Mouse (Mus musculus) heart, embryonic 10.5 days (tissue): ENCODE measurements around the gene Bbs9. TPM values are rescaled to one million over a fixed set of nuclear protein-coding genes. Genes with fewer than 3 reads are reported as not detected.
A peak's percentile ranks its signal among the peaks of the same experiment; 100 is the strongest.

Experiments used
- DNase-seq: peaks from one replicate; pipeline ENCODE4 v3.0.0-alpha.2; 2017; ENCODE audit warnings: low spot score
- H3K27ac ChIP-seq: fragments of 300-500 bp; sonication (generic); 2 replicates; pipeline ENCODE4 v1.5.1; 2016; ENCODE audit warnings: mild to moderate bottlenecking
- H3K27me3 ChIP-seq: fragments of 300-500 bp; sonication (generic); 2 replicates; pipeline ENCODE4 v1.6.1; 2016; ENCODE audit warnings: mild to moderate bottlenecking; ENCODE audit not compliant: poor library complexity, insufficient read depth, severe bottlenecking
- H3K36me3 ChIP-seq: fragments of 300-500 bp; sonication (generic); 2 replicates; pipeline ENCODE4 v1.6.1; 2016; ENCODE audit warnings: mild to moderate bottlenecking, moderate library complexity
- H3K4me1 ChIP-seq: fragments of 300-500 bp; sonication (generic); 2 replicates; pipeline ENCODE4 v1.6.1; 2016; ENCODE audit warnings: mild to moderate bottlenecking
- H3K4me3 ChIP-seq: fragments of 300-500 bp; sonication (generic); 2 replicates; pipeline ENCODE4 v1.5.1; 2016; ENCODE audit warnings: mild to moderate bottlenecking, moderate library complexity
- H3K9me3 ChIP-seq: fragments of 300-500 bp; sonication (generic); 2 replicates; pipeline ENCODE4 v1.6.1; 2016; ENCODE audit warnings: mild to moderate bottlenecking, moderate library complexity
- WGBS: fragments of 180-500 bp; shearing (Covaris S2); methylation state at CpG from one replicate; pipeline ENCODE4 v1.1.7; 2016; 5-methylcytosine and 5-hydroxymethylcytosine counted together
- polyA plus RNA-seq: library from polyadenylated mRNA; unstranded; fragments of >200 nt; fragmentation: Nextera tagmentation; extraction: Ambion mirVana; gene quantifications from 2 replicates; pipeline ENCODE4 v1.2.1, GENCODE M21; 2016

Bbs9 gene
- 6.7 and 7.2 TPM in 2 replicates for polyA plus RNA-seq

DNA sequence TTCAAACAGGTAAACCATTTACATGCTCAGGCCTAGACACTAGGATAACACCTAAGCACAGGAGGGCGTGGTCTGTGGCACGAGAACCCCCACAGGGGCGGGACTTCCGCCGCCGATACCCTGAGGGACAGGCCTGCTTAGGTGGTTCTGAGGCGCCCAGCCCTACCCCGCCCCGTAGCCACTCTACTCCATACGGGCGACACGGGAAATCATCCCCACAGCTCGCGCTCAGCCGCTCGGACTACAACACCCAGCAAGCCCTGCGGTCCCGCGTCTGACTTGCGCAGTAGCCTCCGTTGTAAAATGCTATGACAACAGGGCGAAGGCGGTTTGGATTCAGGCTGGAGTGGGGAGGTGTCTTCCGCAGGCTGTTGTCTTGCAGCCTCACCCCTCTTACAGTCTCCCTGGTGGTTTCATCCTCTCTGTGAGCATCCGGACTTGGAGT lies at the start of gene Bbs9:
TSS of gene Bbs9 (plus strand) at position 292 of the 445 bp plus-strand sequence.
- Histone ChIP-seq H3K27ac (peak within 1 kb of the TSS; percentile 76), H3K36me3 (no peaks in the 10 kb centered on the region), H3K4me1 (peaks cover 7% of the 10 kb centered on the region), H3K4me3 (peak within 1 kb of the TSS; percentile 77), H3K27me3 (no peaks in the 10 kb centered on the region), H3K9me3 (no peaks in the 10 kb centered on the region)
- under 1% methylated on average over 25 of the region's 25 CpGs for WGBS
- DNase-seq, result peak; percentile 99

DNA sequence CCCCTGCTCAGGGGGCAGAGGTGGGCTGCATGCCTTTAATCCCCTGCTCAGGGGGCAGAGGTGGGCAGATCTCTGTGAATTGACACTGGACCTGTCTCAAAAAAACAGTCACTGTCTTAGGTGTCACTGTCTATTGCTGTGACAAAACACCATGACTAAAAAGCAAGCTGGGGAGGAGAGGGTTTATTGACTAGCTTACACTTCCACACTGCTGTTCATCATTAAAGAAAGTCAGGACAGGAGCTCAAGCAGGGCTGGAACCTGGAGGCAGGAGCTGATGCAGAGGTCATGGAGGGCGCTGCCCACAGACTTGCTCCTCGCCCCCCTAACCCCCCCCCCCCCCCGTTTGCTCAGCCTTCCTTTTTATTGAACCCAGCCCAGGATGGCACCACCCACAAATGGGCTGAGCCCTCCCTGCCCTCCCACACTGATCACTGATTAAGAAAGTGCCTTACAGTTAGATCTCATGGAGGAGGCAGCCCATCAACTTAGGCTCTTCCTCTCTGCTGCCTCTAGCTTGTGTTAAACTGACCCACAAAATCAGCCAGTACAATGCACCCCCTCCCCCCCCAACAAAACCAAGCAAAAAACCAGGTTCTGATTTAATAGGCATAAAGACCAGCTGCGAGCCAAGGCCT lies 47.4 kb upstream of the Bbs9 start:
- 42% methylated on average over 3 of the region's 4 CpGs for WGBS
- Histone ChIP-seq H3K27ac (no peak overlapping the region), H3K9me3 (no peaks in the 10 kb centered on the region), H3K4me3 (no peak overlapping the region), H3K4me1 (peaks cover 21% of the 10 kb centered on the region), H3K36me3 (peaks cover 3% of the 10 kb centered on the region; the same call in 1 of the 2 replicates), H3K27me3 (no peaks in the 10 kb centered on the region)
- no peak for DNase-seq

DNA sequence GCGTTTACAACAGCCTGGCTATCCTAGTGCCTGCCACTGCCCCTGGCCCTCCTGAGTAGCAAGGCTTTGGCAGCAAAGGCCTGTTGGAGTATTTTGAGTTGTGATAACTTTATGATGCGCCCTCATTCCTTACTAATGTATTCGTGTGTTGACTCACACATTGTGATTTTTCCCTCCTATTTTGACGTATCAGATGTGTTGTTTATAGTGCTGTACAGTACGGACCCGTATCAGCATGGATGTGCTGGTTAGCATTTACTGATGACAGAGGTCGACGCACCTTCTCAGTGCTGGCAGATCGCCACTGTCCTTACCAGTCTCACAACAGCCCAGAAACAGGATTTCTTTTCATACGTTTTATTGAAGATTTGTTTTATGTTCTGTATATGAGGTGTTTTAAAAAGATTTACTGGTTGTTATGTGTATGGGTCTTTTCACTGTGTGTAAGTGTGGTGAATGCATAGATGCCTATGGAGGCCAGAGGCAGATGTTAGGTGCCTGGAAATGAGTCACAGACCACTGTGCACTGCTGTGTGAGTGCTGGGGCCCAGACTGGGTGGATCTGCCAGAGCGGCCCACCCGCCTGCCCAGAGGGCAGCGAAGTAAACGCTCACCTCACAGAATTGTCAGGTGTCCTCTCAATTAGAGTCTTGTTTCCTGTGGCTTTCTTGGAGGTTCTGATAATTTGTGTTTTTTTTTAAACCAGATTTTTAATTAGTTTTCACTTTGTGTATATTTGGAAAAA lies 46.7 kb upstream of the Bbs9 start:
- 84% methylated on average over 14 of the region's 14 CpGs for WGBS
- no peak overlapping the region for H3K4me3 ChIP-seq

DNA sequence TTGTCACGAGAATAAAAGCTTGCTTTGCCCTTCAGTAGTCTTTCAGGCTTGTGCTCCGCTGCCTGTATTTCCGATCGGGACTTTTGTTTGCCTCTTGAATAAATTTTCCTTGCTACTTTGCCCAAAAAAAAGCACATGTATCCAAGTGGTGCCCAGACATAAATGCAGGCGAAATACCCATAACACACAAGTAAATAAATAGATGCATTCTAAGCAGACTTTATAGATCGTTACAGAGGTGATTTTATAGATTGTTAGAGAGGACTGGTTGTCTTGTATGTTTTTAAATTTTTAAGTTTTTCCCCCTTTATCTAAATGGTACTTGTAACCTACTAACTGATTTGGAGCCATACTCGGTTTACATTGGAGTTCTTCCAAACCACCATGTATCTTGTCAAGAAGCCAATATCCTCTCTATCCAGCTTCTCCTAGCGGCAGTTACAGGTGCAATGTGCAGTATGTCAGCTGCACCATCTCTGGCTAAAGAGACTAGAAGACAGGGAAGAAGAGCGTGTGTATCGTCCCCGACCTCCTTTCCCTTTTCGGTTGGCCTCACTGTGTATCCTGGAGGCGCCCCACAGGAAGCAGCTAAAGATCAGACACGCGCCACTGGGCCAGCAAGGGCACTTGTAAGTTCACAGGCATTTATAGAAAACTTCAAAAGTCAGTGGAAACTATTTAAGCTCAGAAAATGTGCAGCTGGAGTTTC lies 45.8 kb upstream of the Bbs9 start:
- WGBS, result 73% methylated on average over 15 of the region's 15 CpGs
- Histone ChIP-seq H3K4me1 (peaks cover 11% of the 10 kb centered on the region), H3K27ac (no peak overlapping the region), H3K9me3 (no peaks in the 10 kb centered on the region), H3K36me3 (peaks cover 3% of the 10 kb centered on the region; the same call in 1 of the 2 replicates), H3K4me3 (no peak overlapping the region), H3K27me3 (no peaks in the 10 kb centered on the region)
- DNase-seq, result peak; percentile 68

More for the DNA sequence above, 46.7 kb upstream of the Bbs9 start:
- DNase-seq, result peak; percentile 53
- peaks cover 16% of the 10 kb centered on the region for H3K4me1 ChIP-seq
- H3K27ac ChIP-seq, result no peak overlapping the region
- no peaks in the 10 kb centered on the region for H3K27me3 ChIP-seq
- peaks cover 3% of the 10 kb centered on the region; the same call in 1 of the 2 replicates for H3K36me3 ChIP-seq
- H3K9me3 ChIP-seq, result no peaks in the 10 kb centered on the region

DNA sequence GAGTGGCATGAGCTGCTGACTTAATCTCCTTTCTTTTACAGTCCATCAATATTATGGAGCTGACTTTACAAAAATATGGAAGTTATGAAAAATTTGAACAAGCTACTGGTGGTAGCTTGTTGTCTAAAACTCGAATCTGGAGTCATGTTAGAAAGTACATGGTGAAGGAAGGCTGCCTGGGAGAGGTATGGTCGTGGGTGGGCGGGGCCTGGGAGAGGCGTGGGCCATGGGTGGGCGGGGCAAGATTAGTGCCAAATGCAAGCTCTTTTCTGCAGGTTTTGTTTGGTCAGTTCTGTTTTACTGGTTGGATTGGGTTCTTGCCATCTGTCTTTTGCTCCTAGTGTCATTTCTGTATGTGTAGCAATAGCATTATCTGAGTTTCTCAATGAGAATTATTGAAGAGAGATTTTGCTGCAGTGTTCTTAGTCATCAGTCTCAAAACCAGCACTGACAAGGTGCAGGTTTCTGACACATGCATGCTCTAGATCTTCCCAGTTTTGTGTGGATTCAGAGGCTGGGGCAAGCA lies 45.1 kb upstream of the Bbs9 start:
- peak; percentile 51 for DNase-seq
- no peaks in the 10 kb centered on the region for H3K27me3 ChIP-seq
- no peak overlapping the region for H3K27ac ChIP-seq
- H3K36me3 ChIP-seq, result peaks cover 3% of the 10 kb centered on the region; the same call in 1 of the 2 replicates
- WGBS, result 34% methylated on average over 5 of the region's 5 CpGs
- no peaks in the 10 kb centered on the region for H3K9me3 ChIP-seq
- H3K4me3 ChIP-seq, result no peak overlapping the region
- H3K4me1 ChIP-seq, result peaks cover 11% of the 10 kb centered on the region

DNA sequence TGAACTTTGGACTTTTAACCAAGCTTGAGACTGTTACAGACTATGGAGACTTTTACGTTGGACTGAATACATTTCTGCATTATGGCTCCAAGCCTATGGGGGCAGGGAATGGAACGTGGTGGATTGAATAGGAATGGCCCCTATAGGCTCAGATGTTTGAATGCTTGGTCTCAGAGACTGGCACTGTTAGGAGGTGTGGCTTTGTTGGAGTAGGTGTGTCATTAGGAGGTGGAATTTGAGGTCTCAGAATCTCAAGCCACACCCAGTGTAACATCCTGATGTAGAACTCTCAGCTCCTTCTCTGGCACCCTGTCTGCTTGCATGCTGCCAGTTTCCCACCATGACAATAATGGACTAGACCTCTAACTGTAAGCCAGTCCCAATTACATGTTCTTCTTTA lies 42.3 kb upstream of the Bbs9 start:
- Histone ChIP-seq H3K27me3 (no peaks in the 10 kb centered on the region), H3K36me3 (peaks cover 3% of the 10 kb centered on the region; the same call in 1 of the 2 replicates), H3K9me3 (no peaks in the 10 kb centered on the region), H3K4me3 (no peak overlapping the region), H3K27ac (no peak overlapping the region), H3K4me1 (peaks cover 10% of the 10 kb centered on the region)
- 81% methylated on average over 2 of the region's 2 CpGs for WGBS
- DNase-seq, result no peak

DNA sequence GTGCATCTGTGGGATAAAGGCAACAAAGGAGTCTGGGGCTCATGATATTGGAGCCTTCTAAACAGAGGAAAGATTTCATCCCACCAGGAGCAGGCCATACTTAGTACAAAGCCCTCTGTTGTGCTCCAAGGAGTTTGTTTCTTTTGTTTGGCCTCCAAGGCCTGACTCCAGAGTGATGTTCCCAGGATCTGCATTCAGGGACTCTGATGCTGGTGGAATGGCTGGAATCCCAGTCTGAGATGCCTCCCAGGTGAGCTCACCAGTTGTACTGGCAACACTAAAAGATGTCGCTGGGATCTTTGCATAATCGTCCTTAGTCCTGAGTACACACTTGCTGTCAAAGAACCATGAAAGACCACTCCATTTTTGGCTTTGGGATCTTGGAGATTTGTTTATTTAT lies 41.4 kb upstream of the Bbs9 start:
- Histone ChIP-seq H3K9me3 (no peaks in the 10 kb centered on the region), H3K4me3 (no peak overlapping the region), H3K36me3 (peaks cover 3% of the 10 kb centered on the region; the same call in 1 of the 2 replicates), H3K27me3 (no peaks in the 10 kb centered on the region), H3K4me1 (peaks cover 6% of the 10 kb centered on the region), H3K27ac (no peak overlapping the region)
- 87% methylated on average over 2 of the region's 2 CpGs for WGBS
- DNase-seq, result no peak

DNA sequence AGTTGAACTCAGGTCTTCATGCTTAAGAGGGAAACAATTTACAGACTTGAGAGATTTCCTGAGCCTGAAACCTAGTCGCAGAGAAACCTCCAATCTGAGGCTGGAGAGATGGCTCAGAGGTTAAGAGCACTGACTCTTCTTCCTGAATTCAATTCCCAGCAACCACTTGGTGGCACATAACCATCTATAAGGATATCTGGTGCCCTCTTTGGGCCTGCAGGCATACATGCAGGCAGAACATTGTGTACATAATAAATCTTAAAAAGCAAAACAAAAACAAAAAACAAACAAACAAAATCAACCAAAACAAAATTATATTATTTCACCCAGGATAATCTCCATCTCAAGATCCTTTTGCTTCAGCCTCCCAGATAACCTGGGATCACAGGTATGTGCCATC lies 36.7 kb upstream of the Bbs9 start:
- 58% methylated on average over 1 of the region's 1 CpGs for WGBS
- DNase-seq, result no peak

DNA sequence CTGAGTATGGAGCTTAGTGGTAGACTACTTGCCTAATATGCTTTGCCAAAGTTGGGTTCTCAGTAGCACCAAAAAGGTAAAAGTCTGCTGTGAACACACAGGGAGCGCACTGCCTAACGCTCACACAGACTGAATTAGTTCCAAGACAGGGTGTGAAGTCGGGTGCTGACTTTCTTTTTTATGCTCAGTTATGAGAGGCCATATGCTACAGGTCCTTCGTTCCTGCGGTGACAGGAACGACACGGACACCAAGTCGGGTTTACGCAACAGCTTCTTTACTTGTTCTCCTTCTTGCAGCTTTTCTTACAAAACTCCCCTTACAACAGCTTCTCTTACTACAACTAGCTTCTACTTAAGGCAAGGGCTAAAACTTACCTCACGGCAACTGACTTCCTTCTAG lies 32.4 kb upstream of the Bbs9 start:
- Histone ChIP-seq H3K36me3 (peaks cover 26% of the 10 kb centered on the region), H3K9me3 (0 out of 2 replicates have a peak, but pooled peaks cover 3% of the 10 kb centered on the region), H3K27ac (no peak overlapping the region), H3K4me1 (no peaks in the 10 kb centered on the region), H3K27me3 (no peaks in the 10 kb centered on the region), H3K4me3 (no peak overlapping the region)
- no peak for DNase-seq
- 84% methylated on average over 10 of the region's 10 CpGs for WGBS

More for the DNA sequence above, 36.7 kb upstream of the Bbs9 start:
- Histone ChIP-seq H3K9me3 (0 out of 2 replicates have a peak, but pooled peaks cover 3% of the 10 kb centered on the region), H3K36me3 (peaks cover 5% of the 10 kb centered on the region; the same call in 1 of the 2 replicates), H3K27ac (no peak overlapping the region), H3K4me1 (no peaks in the 10 kb centered on the region), H3K4me3 (no peak overlapping the region), H3K27me3 (no peaks in the 10 kb centered on the region)

DNA sequence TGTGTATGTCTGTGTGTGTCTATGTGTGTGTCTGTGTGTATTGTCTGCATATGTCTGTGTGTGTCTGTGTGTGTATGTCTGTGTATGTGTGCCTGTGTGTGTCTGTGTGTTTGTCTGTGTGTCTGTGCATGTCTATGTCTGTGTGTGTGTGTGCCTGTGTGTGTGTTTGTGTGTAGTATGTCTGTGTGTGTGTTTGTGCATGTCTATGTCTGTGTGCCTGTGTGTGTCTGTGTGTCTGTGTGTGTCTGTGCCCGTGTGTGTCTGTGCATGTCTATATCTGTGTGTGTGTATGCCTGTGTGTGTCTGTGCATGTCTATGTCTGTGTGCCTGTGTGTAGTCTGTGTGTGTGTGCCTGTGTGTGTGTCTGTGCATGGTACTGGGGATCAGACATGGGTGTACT lies 30.4 kb upstream of the Bbs9 start:
- WGBS, result 81% methylated on average over 1 of the region's 1 CpGs
- Histone ChIP-seq H3K9me3 (0 out of 2 replicates have a peak, but pooled peaks cover 3% of the 10 kb centered on the region), H3K27ac (no peak overlapping the region), H3K36me3 (peaks cover 44% of the 10 kb centered on the region), H3K4me1 (no peaks in the 10 kb centered on the region), H3K4me3 (no peak overlapping the region), H3K27me3 (no peaks in the 10 kb centered on the region)
- DNase-seq, result no peak

DNA sequence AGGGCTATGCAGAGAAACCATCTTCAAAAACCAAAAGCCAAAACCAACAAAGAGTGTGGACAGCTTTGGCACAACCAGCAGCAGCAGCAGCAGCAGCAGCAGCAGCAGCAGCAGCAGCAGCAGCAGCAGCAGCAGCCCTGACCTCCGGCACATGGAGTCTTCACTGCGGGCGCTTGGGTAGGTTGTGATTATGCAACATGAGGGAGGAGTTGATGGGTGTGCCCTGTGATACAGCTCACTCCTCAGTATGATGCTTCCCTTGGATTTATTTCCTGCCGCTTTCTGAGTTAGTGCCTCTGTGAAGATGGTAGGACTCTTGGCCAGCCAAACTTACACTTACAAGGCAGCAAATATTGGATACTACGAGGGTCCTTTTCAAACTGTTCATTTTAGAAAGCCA lies 28.3 kb upstream of the Bbs9 start:
- Histone ChIP-seq H3K9me3 (no peaks in the 10 kb centered on the region), H3K4me1 (no peaks in the 10 kb centered on the region), H3K36me3 (peaks cover 60% of the 10 kb centered on the region), H3K27ac (no peak overlapping the region), H3K27me3 (no peaks in the 10 kb centered on the region), H3K4me3 (no peak overlapping the region)
- whole genome bisulfite sequencing, result 92% methylated on average over 5 of the region's 5 CpGs
- no peak for DNase-seq

DNA sequence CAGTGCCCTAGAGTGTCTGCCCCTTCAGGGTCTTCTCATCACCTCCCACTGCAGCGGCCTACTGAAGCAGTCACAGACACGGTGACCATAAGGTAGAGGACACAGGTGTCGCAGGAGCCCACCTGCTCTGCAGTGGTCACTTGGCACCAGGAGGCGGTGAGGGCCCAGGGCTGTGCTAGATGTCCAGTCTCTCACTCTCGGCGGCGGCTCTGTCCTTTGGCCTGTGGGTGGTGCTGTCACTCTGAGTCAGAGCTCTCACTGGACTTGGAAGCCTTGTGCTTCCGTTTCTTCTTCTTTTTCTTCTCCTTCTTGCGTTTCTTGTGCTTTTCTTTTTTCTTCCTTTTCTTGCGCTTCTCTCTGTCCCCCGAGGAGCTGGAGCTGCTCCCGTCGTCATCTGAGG lies 27.1 kb upstream of the Bbs9 start:
- H3K36me3 ChIP-seq, result peaks cover 72% of the 10 kb centered on the region
- no peak for DNase-seq
- WGBS, result 85% methylated on average over 13 of the region's 13 CpGs
- H3K4me1 ChIP-seq, result no peaks in the 10 kb centered on the region
- no peak overlapping the region for H3K4me3 ChIP-seq
- H3K27ac ChIP-seq, result no peak overlapping the region
- no peaks in the 10 kb centered on the region for H3K27me3 ChIP-seq
- H3K9me3 ChIP-seq, result no peaks in the 10 kb centered on the region
